Mouse (Mus musculus): Measurements from ENCODE around the gene Th.

- TF ChIP-seq TAL1 (IDR thresholded peaks at IDR 0.05; ENCODE audit: low read length) (no peak), GATA1 (IDR thresholded peaks at IDR 0.05; ENCODE audit: low read length) (no peak)
Observed at GRCm38 (mm10) chr7:142901774-142902173, 29.2 kb downstream of the Th start.
